Mouse (Mus musculus) gastrocnemius, adult 2 months (tissue): ENCODE measurements around the gene Tpcn1. TPM values are rescaled to one million over a fixed set of nuclear protein-coding genes. Genes with fewer than 3 reads are reported as not detected.

Source experiments
- DNase-seq: peaks from one replicate; pipeline ENCODE4 v3.0.0; 2022
- H3K27ac ChIP-seq: fragments of 200-600 bp; 2 replicates; pipeline ENCODE4 v1.8.1; 2022; ENCODE audit warnings: mild to moderate bottlenecking
- H3K4me3 ChIP-seq: fragments of 200-600 bp; 2 replicates; pipeline ENCODE4 v1.8.1; 2022; ENCODE audit warnings: mild to moderate bottlenecking, moderate library complexity
- CTCF ChIP-seq: fragments of 200-600 bp; IDR thresholded peaks from 2 replicates; pipeline ENCODE4 v1.8.1; 2022; ENCODE audit warnings: antibody characterized with exemption, mild to moderate bottlenecking, moderate library complexity
- intact Hi-C: fragments of 180-260 bp; cut with DNase I; formaldehyde crosslinking; loops from one replicate; pipeline ENCODE4 v1.15.1; 2025
- total RNA-seq, 2 experiments: library from RNA; stranded (reverse); gene quantifications; 2 replicates each; pipeline ENCODE4 v1.2.3; 2021

The Tpcn1 gene
- total RNA-seq, 2 experiments from 2014 or later: 42.7 to 44.8 TPM

- peak overlapping the region; percentile 60 for H3K4me3 ChIP-seq
- intact Hi-C loops: loop anchor here (1.0 kb wide), 1 partner anchor 100 kb away; no protein-coding TSS in a partner anchor
- peak; percentile 91 for DNase-seq
Observed at GRCm38 (mm10) chr5:120605688-120606087, 17.2 kb upstream of the Tpcn1 start.

GRCm38 (mm10) chr5:120605241-120605661, 16.8 kb upstream of the Tpcn1 start:
- DNase-seq: no peak
- Histone ChIP-seq H3K27ac (peak overlapping the region; percentile 48; the same call in 1 of the 2 replicates), H3K4me3 (peak overlapping the region; percentile 60)
- TF ChIP-seq CTCF: no peak
- intact Hi-C loops: loop anchor here (1.0 kb wide), 1 partner anchor 100 kb away; no protein-coding TSS in a partner anchor

More at GRCm38 (mm10) chr5:120605688-120606087, 17.2 kb upstream of the Tpcn1 start:
- peak; percentile 93 for TF ChIP-seq CTCF
- no peak overlapping the region for H3K27ac ChIP-seq

- Histone ChIP-seq H3K4me3 (peak overlapping the region; percentile 60), H3K27ac (0 out of 2 replicates have a peak overlapping the region, but pooled peaks have one; percentile 48)
- peak; percentile 73 for TF ChIP-seq CTCF
- intact Hi-C loops: loop anchor here (1.0 kb wide), 1 partner anchor 100 kb away; no protein-coding TSS in a partner anchor
- peak; percentile 88 for DNase-seq
Observed at GRCm38 (mm10) chr5:120604839-120605238, 16.4 kb upstream of the Tpcn1 start.

- DNase-seq: no peak
Observed at GRCm38 (mm10) chr5:120603515-120603914, 15.0 kb upstream of the Tpcn1 start.

GRCm38 (mm10) chr5:120602210-120602609, 13.7 kb upstream of the Tpcn1 start:
- intact Hi-C loops: no loop called here
- Histone ChIP-seq H3K4me3 (no peak overlapping the region), H3K27ac (no peak overlapping the region)
- no peak for DNase-seq
- TF ChIP-seq CTCF: no peak

More at GRCm38 (mm10) chr5:120603515-120603914, 15.0 kb upstream of the Tpcn1 start:
- no peak overlapping the region for H3K27ac ChIP-seq
- no peak overlapping the region for H3K4me3 ChIP-seq
- intact Hi-C loops: no loop called here
- TF ChIP-seq CTCF: no peak

- no peak for DNase-seq
- intact Hi-C loops: no loop called here
- peak; percentile 58 for TF ChIP-seq CTCF
- Histone ChIP-seq H3K4me3 (no peak overlapping the region), H3K27ac (no peak overlapping the region)
Observed at GRCm38 (mm10) chr5:120600946-120601668, 12.6 kb upstream of the Tpcn1 start.

GRCm38 (mm10) chr5:120599625-120600024, 11.2 kb upstream of the Tpcn1 start:
- H3K4me3 ChIP-seq: no peak overlapping the region
- H3K27ac ChIP-seq: no peak overlapping the region
- intact Hi-C loops: no loop called here
- DNase-seq: no peak
- TF ChIP-seq CTCF: no peak

GRCm38 (mm10) chr5:120594485-120594884, 6.0 kb upstream of the Tpcn1 start:
- DNase-seq: no peak
- no peak for TF ChIP-seq CTCF
- intact Hi-C loops: no loop called here
- Histone ChIP-seq H3K4me3 (no peak overlapping the region), H3K27ac (no peak overlapping the region)

- no peak for DNase-seq
- peak; percentile 40; the same call in 1 of the 2 replicates for TF ChIP-seq CTCF
- H3K4me3 ChIP-seq: no peak overlapping the region
- H3K27ac ChIP-seq: no peak overlapping the region
- intact Hi-C loops: no loop called here
Observed at GRCm38 (mm10) chr5:120592141-120592540, 3.7 kb upstream of the Tpcn1 start.

GRCm38 (mm10) chr5:120590356-120591010, 2.0 kb upstream of the Tpcn1 start:
- no peak for DNase-seq
- intact Hi-C loops: no loop called here
- Histone ChIP-seq H3K4me3 (no peak overlapping the region), H3K27ac (no peak overlapping the region)
- peak; percentile 56 for TF ChIP-seq CTCF

- intact Hi-C loops: loop anchor here (2.0 to 5.0 kb wide), 2 partner anchors 25 to 76 kb away; partner anchors contain the start of gene Slc8b1
- no peak for TF ChIP-seq CTCF
- no peak for DNase-seq
- peak overlapping the region; percentile 99 for H3K4me3 ChIP-seq
- H3K27ac ChIP-seq: peak overlapping the region; percentile 92
Observed at GRCm38 (mm10) chr5:120587940-120588568, 419 bp downstream of the Tpcn1 start.

GRCm38 (mm10) chr5:120587616-120587926, 902 bp downstream of the Tpcn1 start:
- peak; percentile 66 for DNase-seq
- peak overlapping the region; percentile 92 for H3K27ac ChIP-seq
- intact Hi-C loops: loop anchor here (5.0 kb wide), 1 partner anchor 75 kb away; the partner anchor contains the start of gene Slc8b1
- peak overlapping the region; percentile 99 for H3K4me3 ChIP-seq
- no peak for TF ChIP-seq CTCF
